Mouse (Mus musculus) forebrain, embryonic 16.5 days (tissue): ENCODE data around the gene Ubac2. TPM values are rescaled to one million over a fixed set of nuclear protein-coding genes. Genes with fewer than 3 reads are reported as not detected.

Source experiments
- ATAC-seq: fragments of 200-750 bp; cut with Nextera tagmentation; 2 replicates; pipeline ENCODE4 v1.8.0; 2017; ENCODE audit warnings: mild to moderate bottlenecking, moderate library complexity
- H3K27ac ChIP-seq: fragments of 300-500 bp; sonication (generic); 2 replicates; pipeline ENCODE4 v1.5.1; 2014; ENCODE audit warnings: low read length, control low read depth
- H3K27me3 ChIP-seq: fragments of 300-500 bp; sonication (generic); replicated peaks from 2 replicates; pipeline ENCODE4 v1.6.1; 2014; ENCODE audit warnings: low read length; ENCODE audit not compliant: control insufficient read depth, insufficient read depth
- H3K36me3 ChIP-seq: fragments of 300-500 bp; sonication (generic); 2 replicates; pipeline ENCODE4 v1.6.1; 2014; ENCODE audit not compliant: control insufficient read depth, insufficient read depth
- H3K4me1 ChIP-seq: fragments of 300-500 bp; sonication (generic); replicated peaks from 2 replicates; pipeline ENCODE4 v1.6.1; 2014; ENCODE audit warnings: low read length; ENCODE audit not compliant: control insufficient read depth, insufficient read depth
- H3K4me2 ChIP-seq: fragments of 300-500 bp; sonication (generic); 2 replicates; pipeline ENCODE4 v1.6.1; 2014; ENCODE audit warnings: mild to moderate bottlenecking, low read length, control low read depth
- H3K4me3 ChIP-seq: fragments of 300-500 bp; sonication (generic); replicated peaks from 2 replicates; pipeline ENCODE4 v1.5.1; 2014; ENCODE audit warnings: mild to moderate bottlenecking, low read length, control low read depth
- H3K9ac ChIP-seq: fragments of 300-500 bp; sonication (generic); replicated peaks from 2 replicates; pipeline ENCODE4 v1.6.1; 2014; ENCODE audit warnings: low read depth, low read length, control low read depth
- H3K9me3 ChIP-seq: fragments of 300-500 bp; sonication (generic); 2 replicates; pipeline ENCODE4 v1.6.1; 2016; ENCODE audit warnings: low read length; ENCODE audit not compliant: control insufficient read depth
- WGBS: fragments of 180-500 bp; shearing (Covaris S2); extraction: QIAGEN DNeasy Blood & Tissue Kit; methylation state at CpG from one replicate; pipeline ENCODE4 v1.1.7; 2014; 5-methylcytosine and 5-hydroxymethylcytosine counted together
- polyA plus RNA-seq: library from polyadenylated mRNA; unstranded; fragments of >200 nt; fragmentation: Nextera tagmentation; extraction: Ambion mirVana; gene quantifications from 2 replicates; pipeline ENCODE4 v1.2.1, GENCODE M21; 2015

Gene Ubac2
- polyA plus RNA-seq, 1 experiment from 2014 or later = 51.0 TPM

DNA sequence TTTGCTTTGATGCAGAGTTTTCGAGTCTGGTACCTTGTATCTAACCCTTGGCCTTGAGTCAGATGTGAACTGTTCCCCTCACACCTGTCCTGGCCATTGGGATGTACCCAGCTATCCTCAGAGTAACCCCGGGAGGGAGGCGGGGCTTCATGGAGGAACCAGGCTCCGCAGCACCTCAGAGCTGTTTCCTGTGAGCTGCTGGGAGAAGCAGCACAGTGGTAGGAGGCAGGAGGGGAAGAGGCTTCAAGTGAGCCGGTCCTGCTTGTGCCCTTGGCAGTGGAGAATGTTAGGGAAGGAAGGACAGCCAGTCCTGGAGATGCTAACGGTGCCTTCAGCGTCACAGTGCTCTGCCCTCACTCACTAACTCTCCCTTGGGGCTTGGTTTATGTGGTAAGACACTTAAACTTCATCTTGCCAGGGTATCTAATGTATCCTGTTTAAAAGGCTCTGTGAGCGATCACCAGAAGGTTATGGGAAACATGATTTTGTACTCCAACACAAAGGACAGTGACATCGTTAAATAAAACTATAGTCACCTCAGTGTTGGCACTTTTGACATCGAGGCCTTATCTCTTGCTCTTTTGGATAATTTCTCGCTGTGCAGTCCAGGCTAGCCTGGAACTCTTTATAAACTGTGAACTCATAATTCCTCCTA is 59.3 kb downstream of the Ubac2 start:
- Histone ChIP-seq H3K9ac (no peak overlapping the region), H3K4me3 (no peak overlapping the region), H3K27ac (no peak overlapping the region), H3K4me2 (no peak overlapping the region), H3K9me3 (no peaks in the 10 kb centered on the region), H3K4me1 (no peaks in the 10 kb centered on the region), H3K36me3 (0 out of 2 replicates have a peak, but pooled peaks cover 2% of the 10 kb centered on the region), H3K27me3 (no peaks in the 10 kb centered on the region)
- WGBS = 89% methylated on average over 11 of the region's 11 CpGs
- ATAC-seq = no peak

GRCm38 (mm10) chr14:121938256-121939191 is 60.1 kb downstream of the Ubac2 start:
- Histone ChIP-seq H3K9ac (no peak overlapping the region), H3K27me3 (no peaks in the 10 kb centered on the region), H3K9me3 (no peaks in the 10 kb centered on the region), H3K27ac (no peak overlapping the region), H3K4me3 (no peak overlapping the region), H3K4me2 (no peak overlapping the region), H3K36me3 (0 out of 2 replicates have a peak, but pooled peaks cover 2% of the 10 kb centered on the region), H3K4me1 (no peaks in the 10 kb centered on the region)
- 94% methylated on average over 11 of the region's 11 CpGs for WGBS
- no peak for ATAC-seq

DNA sequence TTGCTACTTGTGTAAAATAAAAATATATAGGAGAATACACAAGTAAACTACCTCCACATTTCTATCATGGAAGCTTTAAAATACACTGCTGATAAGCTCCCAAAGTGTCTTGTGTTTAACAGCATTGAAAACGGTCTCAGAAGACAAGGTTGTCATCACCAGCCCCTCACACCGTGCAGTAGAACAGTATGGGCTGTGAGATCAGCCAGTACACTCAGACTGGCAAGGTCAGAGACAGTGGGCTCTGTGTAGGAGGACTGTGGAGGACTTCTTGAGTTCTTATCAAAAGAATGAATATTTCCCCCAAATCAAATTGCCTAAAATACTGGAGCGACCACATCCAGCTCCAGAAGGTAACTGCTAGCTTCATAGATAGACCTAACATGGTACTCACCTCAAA is 61.2 kb downstream of the Ubac2 start:
- Histone ChIP-seq H3K4me3 (no peak overlapping the region), H3K4me2 (no peak overlapping the region), H3K27ac (no peak overlapping the region), H3K36me3 (no peaks in the 10 kb centered on the region), H3K4me1 (no peaks in the 10 kb centered on the region), H3K9ac (no peak overlapping the region), H3K9me3 (no peaks in the 10 kb centered on the region), H3K27me3 (no peaks in the 10 kb centered on the region)
- no peak for ATAC-seq
- WGBS = 92% methylated on average over 3 of the region's 3 CpGs

- H3K9me3 ChIP-seq = no peaks in the 10 kb centered on the region
- 91% methylated on average over 5 of the region's 5 CpGs for WGBS
- H3K4me1 ChIP-seq = no peaks in the 10 kb centered on the region
- H3K4me2 ChIP-seq = no peak overlapping the region
- no peak overlapping the region for H3K9ac ChIP-seq
- no peak overlapping the region for H3K4me3 ChIP-seq
- no peak for ATAC-seq
- no peak overlapping the region for H3K27ac ChIP-seq
- no peaks in the 10 kb centered on the region for H3K36me3 ChIP-seq
- H3K27me3 ChIP-seq = no peaks in the 10 kb centered on the region
Observed at GRCm38 (mm10) chr14:121946131-121946530, 67.7 kb downstream of the Ubac2 start.

- H3K36me3 ChIP-seq = no peaks in the 10 kb centered on the region
- no peaks in the 10 kb centered on the region for H3K4me1 ChIP-seq
- H3K4me3 ChIP-seq = no peak overlapping the region
- no peak overlapping the region for H3K4me2 ChIP-seq
- no peak overlapping the region for H3K9ac ChIP-seq
- no peaks in the 10 kb centered on the region for H3K9me3 ChIP-seq
- no peaks in the 10 kb centered on the region for H3K27me3 ChIP-seq
- H3K27ac ChIP-seq = no peak overlapping the region
- 67% methylated on average over 8 of the region's 8 CpGs for WGBS
- no peak for ATAC-seq
Observed at GRCm38 (mm10) chr14:121946728-121947127, 68.3 kb downstream of the Ubac2 start.

GRCm38 (mm10) chr14:121947201-121947760 is 68.9 kb downstream of the Ubac2 start:
- H3K4me2 ChIP-seq = no peak overlapping the region
- H3K27ac ChIP-seq = no peak overlapping the region
- H3K4me1 ChIP-seq = no peaks in the 10 kb centered on the region
- no peak overlapping the region for H3K4me3 ChIP-seq
- no peaks in the 10 kb centered on the region for H3K36me3 ChIP-seq
- no peak for ATAC-seq
- 76% methylated on average over 8 of the region's 8 CpGs for WGBS
- no peak overlapping the region for H3K9ac ChIP-seq
- no peaks in the 10 kb centered on the region for H3K27me3 ChIP-seq
- no peaks in the 10 kb centered on the region for H3K9me3 ChIP-seq

DNA sequence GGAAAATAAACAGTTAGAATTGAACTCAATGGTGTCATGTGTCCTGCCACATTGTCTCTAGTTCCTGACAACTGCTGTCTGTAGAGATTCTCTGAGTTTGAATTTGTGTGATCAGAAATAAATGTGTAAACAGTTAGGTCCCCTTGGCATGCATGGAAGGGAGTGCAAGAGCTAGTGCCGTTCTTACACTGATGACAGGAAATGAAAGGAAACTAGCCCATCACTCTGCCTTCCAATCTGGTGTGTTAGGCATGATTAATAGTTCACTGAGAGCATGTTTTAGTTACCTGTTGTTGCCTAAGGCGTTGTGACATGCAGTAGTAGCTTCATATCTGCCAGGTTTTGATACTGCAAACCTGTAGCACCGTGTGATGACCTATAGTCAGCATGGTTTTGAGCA is 69.5 kb downstream of the Ubac2 start:
- Histone ChIP-seq H3K27me3 (no peaks in the 10 kb centered on the region), H3K4me2 (no peak overlapping the region), H3K9ac (no peak overlapping the region), H3K4me1 (no peaks in the 10 kb centered on the region), H3K9me3 (no peaks in the 10 kb centered on the region), H3K4me3 (no peak overlapping the region), H3K27ac (no peak overlapping the region), H3K36me3 (no peaks in the 10 kb centered on the region)
- ATAC-seq = no peak
- WGBS = 88% methylated on average over 3 of the region's 3 CpGs

DNA sequence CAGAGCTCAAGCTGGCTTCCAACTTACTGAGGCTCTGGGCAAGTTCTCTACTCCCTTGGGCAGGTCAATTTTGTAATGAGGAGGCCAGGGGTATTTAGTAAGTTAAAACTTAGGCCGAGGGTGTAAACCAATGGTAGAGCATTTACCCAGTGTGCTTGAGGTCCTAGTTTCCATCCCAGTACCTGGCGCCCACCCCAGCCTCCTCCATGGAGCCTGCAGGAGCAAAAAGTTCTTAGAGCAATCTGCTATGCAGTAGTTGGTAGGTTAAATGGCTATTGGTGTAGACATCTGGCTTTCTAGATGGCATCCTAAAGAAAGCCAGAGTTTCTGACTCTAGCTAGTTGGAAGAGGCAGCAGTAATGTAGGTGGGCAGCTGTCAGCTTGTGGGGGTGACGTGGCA is 71.0 kb downstream of the Ubac2 start:
- H3K36me3 ChIP-seq = no peaks in the 10 kb centered on the region
- no peak overlapping the region for H3K27ac ChIP-seq
- H3K27me3 ChIP-seq = no peaks in the 10 kb centered on the region
- no peaks in the 10 kb centered on the region for H3K4me1 ChIP-seq
- H3K9ac ChIP-seq = no peak overlapping the region
- 97% methylated on average over 3 of the region's 3 CpGs for WGBS
- no peak overlapping the region for H3K4me3 ChIP-seq
- no peak overlapping the region for H3K4me2 ChIP-seq
- no peak for ATAC-seq
- no peaks in the 10 kb centered on the region for H3K9me3 ChIP-seq

- Histone ChIP-seq H3K36me3 (no peaks in the 10 kb centered on the region), H3K9me3 (no peaks in the 10 kb centered on the region), H3K4me3 (no peak overlapping the region), H3K4me1 (no peaks in the 10 kb centered on the region), H3K27ac (no peak overlapping the region), H3K9ac (no peak overlapping the region), H3K4me2 (no peak overlapping the region), H3K27me3 (no peaks in the 10 kb centered on the region)
- no peak for ATAC-seq
- 91% methylated on average over 5 of the region's 5 CpGs for WGBS
Observed at GRCm38 (mm10) chr14:121949897-121950296, 71.5 kb downstream of the Ubac2 start.
